Mouse (Mus musculus) midbrain, embryonic 15.5 days (tissue): ENCODE results near the gene Magea4. TPM values are rescaled to one million over a fixed set of nuclear protein-coding genes. Genes with fewer than 3 reads are reported as not detected.

Experiments used
- ATAC-seq: fragments of 200-750 bp; cut with Nextera tagmentation; replicated peaks from 2 replicates; pipeline ENCODE4 v1.8.0; 2017; ENCODE audit warnings: moderate TSS enrichment
- H3K27ac ChIP-seq: fragments of 300-500 bp; sonication (generic); 2 replicates; pipeline ENCODE4 v1.5.1; 2015; ENCODE audit warnings: mild to moderate bottlenecking, inconsistent platforms
- H3K27me3 ChIP-seq: fragments of 300-500 bp; sonication (generic); replicated peaks from 2 replicates; pipeline ENCODE4 v1.6.1; 2015; ENCODE audit warnings: inconsistent platforms
- H3K36me3 ChIP-seq: fragments of 300-500 bp; sonication (generic); replicated peaks from 2 replicates; pipeline ENCODE4 v1.6.1; 2015; ENCODE audit warnings: inconsistent platforms
- H3K4me1 ChIP-seq: fragments of 300-500 bp; sonication (generic); 2 replicates; pipeline ENCODE4 v1.6.1; 2015; ENCODE audit warnings: inconsistent platforms
- H3K4me2 ChIP-seq: fragments of 300-500 bp; sonication (generic); 2 replicates; pipeline ENCODE4 v1.6.1; 2015; ENCODE audit warnings: inconsistent platforms, mild to moderate bottlenecking, moderate library complexity
- H3K4me3 ChIP-seq: fragments of 300-500 bp; sonication (generic); 2 replicates; pipeline ENCODE4 v1.5.1; 2015; ENCODE audit warnings: mild to moderate bottlenecking, inconsistent platforms
- H3K9ac ChIP-seq: fragments of 300-500 bp; sonication (generic); 2 replicates; pipeline ENCODE4 v1.6.1; 2015; ENCODE audit warnings: mild to moderate bottlenecking, inconsistent platforms
- H3K9me3 ChIP-seq: fragments of 300-500 bp; sonication (generic); 2 replicates; pipeline ENCODE4 v1.6.1; 2016; ENCODE audit warnings: inconsistent platforms
- WGBS: fragments of 180-500 bp; shearing (Covaris S2); methylation state at CpG from one replicate; pipeline ENCODE4 v1.1.7; 2015; ENCODE audit warnings: mixed read lengths; 5-methylcytosine and 5-hydroxymethylcytosine counted together
- microRNA counts: library from miRNA; unstranded; fragments of <30 nt; microRNA quantifications from one replicate; lab custom pipeline; 2016
- microRNA-seq: library from miRNA; unstranded; fragments of <30 nt; microRNA quantifications from one replicate; pipeline ENCODE4, GENCODE M21; 2016
- polyA plus RNA-seq: library from polyadenylated mRNA; unstranded; fragments of >200 nt; fragmentation: Nextera tagmentation; extraction: Ambion mirVana; gene quantifications from 2 replicates; pipeline ENCODE4 v1.2.1, GENCODE M21; 2015

The Magea4 gene
- polyA plus RNA-seq, result not detected in 2 replicates

- Histone ChIP-seq H3K36me3 (no peaks in the 10 kb centered on the region), H3K27ac (no peak within 1 kb of the TSS), H3K4me2 (no peak within 1 kb of the TSS), H3K4me1 (no peaks in the 10 kb centered on the region), H3K4me3 (no peak within 1 kb of the TSS), H3K27me3 (no peaks in the 10 kb centered on the region), H3K9me3 (no peaks in the 10 kb centered on the region), H3K9ac (no peak within 1 kb of the TSS)
- no peak for ATAC-seq
- 70% methylated on average over 2 of the region's 2 CpGs for WGBS
Observed at GRCm38 (mm10) chrX:72221717-72222116, at the start of gene Magea4. Magea4 (plus strand) TSS chrX:72222017.

- Histone ChIP-seq H3K4me1 (no peaks in the 10 kb centered on the region), H3K4me3 (no peak overlapping the region), H3K9ac (no peak overlapping the region), H3K27ac (no peak overlapping the region), H3K4me2 (no peak overlapping the region), H3K9me3 (no peaks in the 10 kb centered on the region), H3K27me3 (no peaks in the 10 kb centered on the region), H3K36me3 (no peaks in the 10 kb centered on the region)
- peak; percentile 92 for ATAC-seq
- WGBS, result 48% methylated on average over 4 of the region's 4 CpGs
Observed at GRCm38 (mm10) chrX:72202944-72203554, 18.8 kb upstream of the Magea4 start.

- 90% methylated on average over 11 of the region's 11 CpGs for WGBS
Observed at GRCm38 (mm10) chrX:72270637-72271036, 48.8 kb downstream of the Magea4 start.

More at GRCm38 (mm10) chrX:72270637-72271036, 48.8 kb downstream of the Magea4 start:
- Histone ChIP-seq H3K4me3 (no peak overlapping the region), H3K36me3 (no peaks in the 10 kb centered on the region), H3K4me1 (no peaks in the 10 kb centered on the region), H3K9ac (no peak overlapping the region), H3K4me2 (no peak overlapping the region), H3K9me3 (no peaks in the 10 kb centered on the region), H3K27me3 (no peaks in the 10 kb centered on the region), H3K27ac (no peak overlapping the region)
- no peak for ATAC-seq

MicroRNA genes within 50 kb of the gene (microRNA counts, 519-probe panel; counts per million panel counts)
- 1,987 counts per million, percentile 17 among the panel's probes with 10 or more counts for microRNA mmu-miR-224 (lab: Ali Mortazavi, UCI)
- microRNA mmu-miR-452 (lab: Ali Mortazavi, UCI), result not detected

Small RNA genes lying within 50 kb of the gene (microRNA-seq; reads per million reads assigned to microRNA genes)
- gene Mir224, result 44.0 reads per million, percentile 44 among the genes with 10 or more reads in this experiment
- 28.7 reads per million, percentile 40 among the genes with 10 or more reads in this experiment for gene Mir452

Other genes starting within 250 kb of the Magea4 start
- gene Fate1, start 249.0 kb upstream of the Magea4 start, polyA plus RNA-seq, result 0.21 TPM in 1 of 2 replicates, not detected in the other
- gene Cnga2, start 230.2 kb upstream of the Magea4 start, polyA plus RNA-seq, result 0.18 and 0.21 TPM in 2 replicates
- 0.79 and 0.84 TPM in 2 replicates for gene Gabre, start 52.8 kb downstream of the Magea4 start, polyA plus RNA-seq
- not detected in 2 replicates for gene Magea10, start 164.8 kb downstream of the Magea4 start, polyA plus RNA-seq